Mouse (Mus musculus): ENCODE data around the gene Gm3045.

The Gm3045 gene

GRCm38 (mm10) chr13:56438211-56439075, 12.0 kb downstream of the Gm3045 start, which contains the start of gene Slc25a48:
Gene Slc25a48 (plus strand): TSS chr13:56438355.
- no peak for DNase-seq

DNA sequence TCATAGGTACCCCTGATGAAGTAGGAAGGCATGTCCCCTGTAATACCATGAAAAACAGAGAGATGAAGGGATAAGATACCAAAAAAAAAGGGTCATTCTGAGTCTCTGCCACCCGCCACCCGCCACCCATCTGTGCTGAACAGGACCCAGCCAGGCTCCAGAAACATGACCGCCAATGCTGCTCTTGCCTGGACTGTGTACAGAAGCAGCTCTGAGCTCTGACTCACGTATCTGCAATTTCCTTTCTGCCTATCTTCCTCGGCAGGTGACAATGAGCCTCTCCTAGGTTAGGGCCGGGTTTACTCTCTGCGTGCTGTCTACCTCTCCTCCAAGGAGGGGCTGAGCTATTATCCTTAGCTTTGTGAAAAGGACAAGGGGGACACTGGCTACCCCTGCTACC, 17.0 kb downstream of the Gm3045 start:
- DNase-seq = no peak

DNA sequence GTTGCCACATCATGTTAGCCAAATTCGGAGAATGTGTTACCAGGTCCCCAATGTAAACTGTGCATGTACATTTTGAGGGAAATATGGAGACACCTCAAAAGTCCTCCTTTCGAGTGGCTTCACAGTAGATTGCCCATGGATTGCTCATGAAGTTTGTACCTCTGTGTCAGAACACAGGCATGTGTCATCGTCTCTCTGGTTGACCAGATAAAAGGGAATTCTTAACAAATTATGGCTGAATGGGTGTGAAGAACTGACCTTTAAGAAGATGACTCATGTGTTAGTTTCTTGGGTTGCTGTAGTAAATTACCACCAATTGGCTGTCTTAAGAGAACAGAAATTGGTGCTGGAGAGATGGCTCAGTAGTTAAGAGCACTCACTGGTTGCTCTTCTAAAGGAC, 17.7 kb downstream of the Gm3045 start:
- DNase-seq = no peak

- DNase-seq = no peak
Observed at GRCm38 (mm10) chr13:56444996-56445395, 18.6 kb downstream of the Gm3045 start.

- DNase-seq = peak; percentile 29
Observed at GRCm38 (mm10) chr13:56449239-56450030, 23.0 kb downstream of the Gm3045 start.

DNA sequence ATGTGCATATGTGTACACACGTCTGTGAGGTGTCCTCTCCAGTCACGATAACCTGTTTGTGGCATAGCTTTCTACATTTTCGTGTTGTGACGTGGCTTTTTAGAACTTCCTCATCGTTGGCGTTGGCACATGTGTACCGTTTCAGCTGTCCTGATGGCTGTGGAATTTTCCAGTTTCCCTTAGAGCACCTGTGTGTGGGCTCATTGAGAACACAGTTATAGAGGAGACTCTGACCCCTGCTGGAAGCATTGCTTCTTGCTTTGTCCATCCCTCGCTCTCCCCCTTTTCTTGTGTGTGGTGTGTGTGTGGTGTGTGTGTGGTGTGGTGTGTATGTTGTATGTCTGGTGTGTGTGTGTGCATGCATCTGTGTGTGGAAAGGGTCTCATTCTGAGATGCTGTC, 23.6 kb downstream of the Gm3045 start:
- DNase-seq = no peak

DNA sequence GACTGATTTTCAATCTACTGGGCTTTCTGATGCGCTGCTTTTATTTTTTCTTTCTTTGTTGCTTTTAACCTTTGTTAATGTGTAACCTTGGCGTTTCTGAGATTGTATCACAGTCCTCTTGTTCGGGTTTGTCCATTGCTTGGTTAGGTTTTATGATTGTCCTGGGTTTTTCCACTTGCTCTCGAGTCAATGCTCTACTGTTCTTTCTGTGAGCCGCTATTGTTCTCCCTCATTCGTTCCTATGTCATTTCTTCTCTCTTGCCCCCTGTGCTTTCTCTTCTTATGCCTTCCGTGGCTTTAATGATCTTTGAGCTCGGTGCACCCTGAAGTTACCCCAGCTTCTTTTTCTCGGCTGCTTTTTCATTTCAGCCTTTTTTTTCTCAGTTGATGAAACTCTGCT, 31.6 kb downstream of the Gm3045 start:
- no peak for DNase-seq

DNA sequence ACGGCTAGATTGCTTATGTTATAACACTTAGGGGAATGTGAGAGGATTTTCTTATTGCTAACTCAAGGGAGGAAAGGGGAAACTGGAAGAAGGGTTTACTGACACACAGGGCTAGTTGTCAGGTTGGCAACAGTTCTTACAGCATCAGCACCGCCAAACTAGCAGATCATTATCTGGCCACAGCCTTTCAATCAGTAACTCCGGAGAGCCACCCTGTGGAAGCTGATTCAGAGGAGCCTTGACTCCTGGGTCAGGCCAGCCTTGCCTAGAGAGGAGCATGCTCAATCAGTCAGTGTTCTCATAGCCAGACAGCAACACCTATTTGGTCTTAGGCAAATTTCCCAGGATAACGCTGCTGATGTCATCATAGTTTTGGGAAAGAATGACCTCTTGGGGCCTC, 35.1 kb downstream of the Gm3045 start:
- DNase-seq = no peak

DNA sequence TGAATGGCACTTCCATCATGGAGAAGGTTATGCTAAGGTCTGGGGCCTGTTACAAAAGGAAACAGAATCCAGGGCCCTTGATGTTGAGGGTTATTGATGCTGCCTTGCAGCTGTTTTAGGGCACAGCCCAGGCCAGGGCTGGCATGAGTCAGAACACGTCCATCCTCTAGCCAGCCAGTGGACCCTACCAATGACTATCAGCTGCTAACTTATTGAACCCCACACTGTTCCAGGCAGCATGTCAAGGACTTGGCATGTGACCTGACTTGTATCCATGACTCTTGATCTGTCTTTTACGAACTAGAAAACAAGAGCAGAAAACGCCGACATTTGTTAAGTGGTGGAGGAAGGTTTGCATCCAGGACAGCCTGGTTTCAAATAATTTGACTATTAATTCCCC, 36.4 kb downstream of the Gm3045 start:
- no peak for DNase-seq

GRCm38 (mm10) chr13:56463261-56463660, 36.9 kb downstream of the Gm3045 start:
- DNase-seq = no peak

DNA sequence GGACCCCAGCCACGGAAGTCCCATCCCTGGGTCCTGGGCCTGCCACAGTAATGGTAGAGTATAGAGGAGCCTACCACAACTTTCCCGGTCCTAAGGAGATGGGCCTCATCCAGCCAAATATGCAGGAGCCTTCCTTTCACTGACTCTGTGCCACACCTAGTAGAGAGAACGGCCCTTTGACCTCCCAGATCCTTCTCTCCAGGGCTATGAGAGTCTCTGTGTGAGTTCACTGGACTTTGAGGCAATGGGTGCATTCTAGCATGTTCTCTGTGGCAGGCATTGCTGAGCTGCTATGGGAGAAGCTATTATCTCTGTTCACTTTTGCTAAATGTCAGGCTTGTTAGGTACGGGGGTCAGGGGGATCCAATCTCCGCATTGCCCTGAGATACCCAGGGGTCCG, 37.4 kb downstream of the Gm3045 start:
- DNase-seq = no peak

- no peak for DNase-seq
Observed at GRCm38 (mm10) chr13:56467786-56468185, 41.4 kb downstream of the Gm3045 start.

DNA sequence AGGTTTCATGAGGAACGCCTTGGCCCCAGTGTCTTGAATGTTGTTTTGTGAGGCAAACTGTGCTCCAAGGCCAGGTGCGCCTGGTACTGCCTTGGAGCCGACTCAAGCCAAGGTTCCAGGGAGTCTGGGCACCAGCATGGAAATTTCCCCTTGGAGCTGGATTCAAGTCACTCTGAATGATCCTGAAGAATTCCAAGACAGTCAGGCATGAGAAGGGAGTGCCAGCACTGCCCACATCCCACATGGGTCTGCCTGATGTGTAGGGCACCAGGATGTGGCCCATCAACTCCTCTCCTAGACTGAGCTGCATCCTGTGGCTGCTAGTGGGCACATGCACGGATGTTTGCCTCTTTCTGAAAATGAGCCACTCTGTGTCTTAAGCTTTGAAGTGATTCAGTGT, 42.1 kb downstream of the Gm3045 start:
- DNase-seq = no peak

- DNase-seq = no peak
Observed at GRCm38 (mm10) chr13:56471211-56471610, 44.8 kb downstream of the Gm3045 start.

GRCm38 (mm10) chr13:56471951-56472350, 45.6 kb downstream of the Gm3045 start:
- no peak for DNase-seq

DNA sequence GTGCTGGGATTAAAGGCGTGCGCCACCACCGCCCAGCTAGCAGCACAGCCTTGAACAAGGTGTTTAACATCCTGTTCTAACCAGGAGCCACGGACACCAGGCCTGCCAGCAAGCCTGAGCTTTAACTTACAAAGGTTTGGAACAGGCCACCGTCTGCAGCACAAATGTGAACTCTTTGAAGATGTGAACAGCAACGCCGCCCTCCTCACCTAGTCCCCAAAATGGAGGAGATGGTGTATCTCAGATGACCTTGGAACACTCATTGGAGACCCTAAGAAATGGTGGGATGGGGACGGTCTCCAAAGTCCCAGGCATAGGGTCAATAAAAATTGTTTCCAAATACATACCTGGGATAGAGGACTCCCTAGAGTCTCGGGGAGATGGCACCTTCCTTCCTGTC, 46.3 kb downstream of the Gm3045 start:
- no peak for DNase-seq

DNA sequence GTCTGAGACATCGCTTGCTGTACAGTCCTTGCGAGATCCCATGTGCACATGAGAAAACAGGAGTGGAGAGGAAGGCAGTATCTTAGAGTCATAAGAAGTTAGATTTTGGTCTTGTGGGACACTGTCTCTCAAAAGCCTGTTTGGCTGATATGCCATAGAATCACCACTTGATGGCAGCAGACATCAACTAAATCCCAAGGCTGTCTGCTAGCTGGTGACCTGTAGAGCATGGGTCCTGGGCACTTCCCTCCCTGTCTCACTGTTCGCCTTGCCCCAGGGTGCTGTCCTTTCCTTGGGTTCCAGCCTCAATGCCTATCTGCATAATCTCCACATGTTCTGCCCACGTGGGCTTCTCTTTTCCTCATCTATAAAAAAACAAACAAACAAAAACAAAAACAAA, 49.0 kb downstream of the Gm3045 start:
- DNase-seq = peak; percentile 34

DNA sequence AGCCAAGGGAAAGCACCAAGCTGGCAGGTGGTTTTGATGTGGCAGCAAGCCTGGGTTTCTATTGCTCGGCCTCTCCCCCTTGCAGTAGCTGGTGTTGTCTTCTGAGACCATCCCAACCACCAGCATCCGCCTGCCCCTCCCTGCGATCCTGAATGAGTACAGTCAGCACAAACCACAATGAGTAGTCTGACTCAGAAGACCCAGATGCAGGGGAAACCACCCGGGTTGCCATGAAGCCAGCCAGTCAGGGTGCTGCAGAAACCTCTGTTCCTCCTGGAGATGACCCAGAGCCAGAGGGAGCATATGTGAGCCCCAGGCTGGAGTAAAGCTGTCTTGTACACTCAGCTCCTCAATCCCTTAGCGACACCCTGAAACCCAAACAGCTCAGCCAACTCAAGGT, 50.4 kb downstream of the Gm3045 start:
- no peak for DNase-seq

- no peak for DNase-seq
Observed at GRCm38 (mm10) chr13:56477271-56477670, 50.9 kb downstream of the Gm3045 start.

DNA sequence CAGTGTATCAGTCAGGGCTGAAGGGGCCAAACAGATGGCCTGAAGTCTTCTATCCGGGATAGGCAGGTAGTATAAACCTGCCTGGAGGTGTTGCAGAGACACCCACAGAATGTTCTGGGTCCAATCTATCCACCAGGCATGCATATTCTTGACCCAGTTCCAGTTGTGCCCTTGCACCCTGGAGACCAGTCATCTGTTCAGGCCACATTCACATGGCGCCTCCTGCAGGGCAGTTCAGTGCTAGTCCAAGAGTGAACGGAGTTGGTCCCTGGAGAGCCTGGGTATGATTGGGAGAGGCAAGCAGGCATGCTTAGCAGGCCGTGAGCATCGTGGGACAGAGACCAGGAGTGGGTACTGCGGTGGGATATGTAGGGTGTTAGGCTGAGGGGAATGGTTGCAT, 51.6 kb downstream of the Gm3045 start:
- no peak for DNase-seq

GRCm38 (mm10) chr13:56482146-56482545, 55.8 kb downstream of the Gm3045 start, which contains the start of gene Il9:
Gene Il9 (minus strand): TSS chr13:56482246.
- no peak for DNase-seq

Measured in cerebellum, adult 8-10 months (tissue).